Mouse (Mus musculus): ENCODE results near the gene Lrrc74a. TPM values are rescaled to one million over a fixed set of nuclear protein-coding genes. Genes with fewer than 3 reads are reported as not detected.

The Lrrc74a gene
- total RNA-seq, 2 experiments from 2014 or later: not detected

DNA sequence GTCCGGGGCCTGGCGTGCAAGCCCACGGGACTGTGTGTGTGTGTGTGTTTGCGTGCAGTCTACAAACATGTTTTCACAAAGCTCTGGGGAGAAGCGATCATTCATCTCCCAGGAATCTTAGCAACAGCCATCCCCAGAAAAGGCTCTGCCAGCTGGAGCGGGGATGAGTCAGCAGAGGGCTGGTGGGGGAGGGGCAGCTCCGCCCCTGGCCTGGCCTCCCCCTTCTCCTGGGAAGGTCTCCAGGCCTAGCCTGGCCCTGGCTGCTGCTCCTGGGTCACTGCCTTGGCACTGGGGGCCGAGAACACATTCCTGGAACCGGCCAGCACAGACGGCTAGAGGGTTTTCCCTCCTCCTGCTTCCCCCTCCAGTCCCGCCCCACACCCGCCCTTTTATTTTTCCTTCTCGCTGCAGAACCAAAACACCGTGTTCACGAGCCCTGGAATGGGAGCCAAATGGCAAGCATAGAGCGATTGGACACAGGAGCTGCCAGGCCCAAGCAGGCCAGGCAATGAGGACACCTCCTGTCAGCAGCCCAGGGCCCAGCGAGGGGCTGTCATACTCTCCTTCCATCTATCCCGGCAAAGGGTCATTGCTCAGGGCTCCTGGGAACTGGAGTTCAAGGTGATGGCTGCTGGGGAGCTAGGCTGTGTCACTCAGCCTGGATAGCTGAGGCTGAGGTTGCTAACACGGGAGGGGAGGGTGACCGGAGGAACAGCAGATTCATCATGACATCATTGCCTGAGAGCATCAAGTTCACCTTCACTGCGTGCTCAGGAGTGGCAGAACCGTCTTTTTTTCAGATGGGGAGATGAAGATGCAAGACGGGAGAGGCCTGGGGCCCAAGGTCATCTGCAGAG lies 67.2 kb downstream of the Lrrc74a start:
- ATAC-seq (replicated peaks; ENCODE audit: low FRiP score, poor library complexity, severe bottlenecking): peak; percentile 47

DNA sequence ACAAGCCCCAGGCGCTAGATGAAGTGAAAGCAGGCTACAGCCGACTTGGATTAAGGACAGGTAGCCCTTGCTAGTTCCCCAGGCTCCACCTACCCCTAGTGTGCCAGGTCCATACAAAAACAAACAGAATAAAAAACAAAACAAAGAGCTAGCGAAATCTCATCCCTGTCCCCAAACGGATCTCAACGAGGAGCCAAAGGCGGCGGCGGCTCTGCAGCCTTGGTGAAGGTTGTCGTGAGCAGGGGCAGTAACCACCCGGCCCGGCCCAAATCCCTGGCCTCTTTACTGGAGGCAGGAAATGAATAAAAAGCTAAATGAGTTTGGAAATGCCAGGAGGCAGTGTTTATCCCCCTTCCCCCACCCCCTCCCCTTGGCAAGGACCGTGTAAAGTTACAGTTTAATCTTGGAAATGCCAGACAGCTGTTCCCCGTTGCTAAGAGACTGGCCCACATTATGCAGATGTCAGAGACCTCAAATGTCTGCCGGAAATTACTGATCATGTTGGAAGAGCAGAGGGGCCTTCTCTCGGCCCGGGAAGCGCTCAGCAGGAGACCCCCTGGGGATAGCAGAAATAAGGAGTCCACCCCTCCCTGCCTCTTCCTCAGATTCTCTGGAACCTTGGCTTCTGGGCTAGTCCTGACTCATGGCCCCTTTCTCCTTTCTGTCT lies 68.0 kb downstream of the Lrrc74a start:
- ATAC-seq (replicated peaks; ENCODE audit: low FRiP score, poor library complexity, severe bottlenecking): no peak

GRCm38 (mm10) chr12:86802899-86803298 lies 68.7 kb downstream of the Lrrc74a start:
- ATAC-seq (replicated peaks; ENCODE audit: low FRiP score, poor library complexity, severe bottlenecking): no peak

GRCm38 (mm10) chr12:86803651-86804307 lies 69.6 kb downstream of the Lrrc74a start:
- no peak for ATAC-seq (replicated peaks; ENCODE audit: low FRiP score, poor library complexity, severe bottlenecking)

DNA sequence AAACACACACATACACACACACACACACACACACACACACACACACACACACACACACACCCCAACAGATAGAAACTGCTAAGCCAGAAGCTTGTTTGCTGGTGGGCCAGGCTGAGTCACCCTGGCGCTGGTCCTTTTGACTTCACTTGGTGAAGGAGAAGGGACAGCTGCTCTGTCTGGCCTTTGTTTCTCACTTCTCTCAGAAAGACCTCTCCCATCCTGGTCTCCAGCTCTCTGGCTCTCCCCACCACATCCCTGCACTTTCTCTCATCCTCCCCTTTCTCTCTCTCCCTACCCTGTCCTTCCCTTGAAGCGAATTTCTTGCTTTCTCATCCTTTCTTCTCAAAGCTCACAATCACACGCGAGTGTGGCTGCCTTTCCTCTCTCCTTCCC lies 70.1 kb downstream of the Lrrc74a start:
- ATAC-seq (replicated peaks; ENCODE audit: low FRiP score, poor library complexity, severe bottlenecking): no peak

GRCm38 (mm10) chr12:86804857-86805256 lies 70.7 kb downstream of the Lrrc74a start:
- no peak for ATAC-seq (replicated peaks; ENCODE audit: low FRiP score, poor library complexity, severe bottlenecking)

DNA sequence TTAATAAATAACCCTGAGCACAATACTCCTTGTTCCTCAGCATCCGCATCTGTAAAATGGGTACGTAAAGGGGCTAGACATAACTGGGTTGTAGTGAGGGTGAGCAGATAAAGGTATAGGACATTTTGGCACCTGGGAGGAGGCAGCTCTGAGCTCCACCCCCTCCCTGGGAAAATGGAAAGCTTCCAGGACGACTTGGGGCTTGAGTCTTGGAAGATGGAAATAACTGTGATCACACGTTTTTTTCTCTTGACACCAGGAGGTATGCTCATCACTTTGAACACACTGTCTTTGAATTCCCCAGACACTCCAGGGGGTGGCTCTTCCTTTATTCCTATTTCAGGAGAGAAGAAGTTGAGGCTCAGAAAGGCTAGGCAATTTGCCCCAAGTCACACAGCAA lies 71.1 kb downstream of the Lrrc74a start:
- ATAC-seq (replicated peaks; ENCODE audit: low FRiP score, poor library complexity, severe bottlenecking): no peak

GRCm38 (mm10) chr12:86806031-86806922 lies 72.1 kb downstream of the Lrrc74a start:
- no peak for ATAC-seq (replicated peaks; ENCODE audit: low FRiP score, poor library complexity, severe bottlenecking)

DNA sequence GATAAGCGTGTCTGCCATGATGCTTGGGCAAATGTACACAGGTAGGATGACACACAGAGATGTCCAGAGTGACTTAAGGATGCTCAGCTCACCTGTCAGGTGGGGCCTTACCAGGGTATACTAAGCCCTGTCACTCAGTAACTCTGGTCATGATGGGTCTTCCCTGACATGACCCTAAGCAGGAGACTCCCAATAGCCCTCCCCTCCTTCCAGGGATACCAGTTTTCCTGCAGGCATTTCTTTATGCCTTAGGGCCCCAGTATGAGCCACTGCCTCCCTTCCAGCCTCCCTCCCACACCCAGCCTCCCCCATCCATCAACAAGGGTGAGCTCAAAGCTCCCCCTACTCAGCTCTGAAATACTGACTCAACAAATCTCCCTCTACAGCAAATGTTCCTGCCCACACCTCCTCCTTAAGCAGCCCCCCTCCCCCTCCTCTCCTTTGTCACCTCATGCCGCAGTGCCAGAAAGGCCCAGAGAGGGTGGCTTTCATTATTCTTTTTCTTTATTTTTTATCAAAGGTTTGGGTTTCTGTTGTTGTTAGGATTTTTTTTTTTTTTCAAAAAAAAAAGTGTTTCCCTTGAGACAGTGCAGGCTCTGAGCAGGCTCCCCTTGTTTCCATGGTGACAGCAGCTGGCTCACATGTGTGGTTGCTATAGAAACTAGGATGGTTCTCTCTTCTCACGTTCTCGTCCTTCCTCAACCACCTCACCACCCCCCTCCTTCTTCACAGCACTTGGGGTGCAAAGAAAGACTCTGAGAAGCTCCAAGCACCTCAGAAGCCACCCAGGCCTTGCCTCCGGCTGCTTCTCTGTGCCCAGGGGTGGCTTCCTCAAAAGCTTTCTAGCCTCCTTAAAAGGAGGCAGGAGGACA lies 73.0 kb downstream of the Lrrc74a start:
- no peak for ATAC-seq (replicated peaks; ENCODE audit: low FRiP score, poor library complexity, severe bottlenecking)

DNA sequence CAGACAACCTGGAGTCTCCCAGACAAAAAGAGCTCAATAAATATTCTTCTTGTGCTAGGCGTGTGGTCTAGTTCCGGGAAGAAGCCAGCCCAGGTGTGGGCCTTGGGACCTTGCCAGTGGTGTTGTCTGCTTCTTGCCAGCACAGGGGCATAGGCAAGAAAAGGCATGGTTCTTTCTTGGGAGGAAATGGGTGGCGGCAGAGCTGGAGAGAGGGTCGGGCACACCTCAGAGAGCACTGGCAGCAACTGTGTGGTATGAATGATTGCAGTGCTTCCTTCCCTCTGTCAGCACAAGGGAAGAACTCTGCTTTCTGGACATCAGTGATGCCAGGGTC lies 73.6 kb downstream of the Lrrc74a start:
- no peak for ATAC-seq (replicated peaks; ENCODE audit: low FRiP score, poor library complexity, severe bottlenecking)

- no peak for ATAC-seq (replicated peaks; ENCODE audit: low FRiP score, poor library complexity, severe bottlenecking)
Observed at GRCm38 (mm10) chr12:86808856-86809255, 74.7 kb downstream of the Lrrc74a start.

GRCm38 (mm10) chr12:86810040-86810439 lies 75.9 kb downstream of the Lrrc74a start:
- ATAC-seq (replicated peaks; ENCODE audit: low FRiP score, poor library complexity, severe bottlenecking): no peak

- no peak for ATAC-seq (replicated peaks; ENCODE audit: low FRiP score, poor library complexity, severe bottlenecking)
Observed at GRCm38 (mm10) chr12:86810725-86811444, 76.7 kb downstream of the Lrrc74a start.

DNA sequence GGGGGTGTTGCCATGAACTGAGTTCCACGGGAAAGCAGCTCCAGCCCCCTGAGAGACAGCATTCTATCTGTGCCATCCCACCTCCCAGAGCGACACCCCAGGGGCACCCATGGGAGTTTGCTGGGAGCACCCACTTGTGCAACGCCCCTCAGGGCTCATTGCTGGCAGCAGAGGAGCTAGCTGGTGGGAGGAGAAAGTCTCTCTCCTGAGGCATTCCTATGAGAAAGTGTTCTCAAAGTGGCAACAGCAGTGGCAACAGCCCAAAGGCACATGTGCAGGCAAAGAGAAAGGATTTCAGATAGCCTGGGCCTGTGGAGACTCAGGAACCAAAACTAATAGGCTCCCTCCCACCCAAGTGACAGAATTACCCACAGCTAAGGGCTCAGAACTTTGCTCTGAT lies 78.6 kb downstream of the Lrrc74a start:
- no peak for ATAC-seq (replicated peaks; ENCODE audit: low FRiP score, poor library complexity, severe bottlenecking)
